Mouse (Mus musculus) activated CD4-positive, CD25-positive, alpha-beta regulatory T cell (primary cell): ENCODE measurements around the gene Crx. TPM values are rescaled to one million over a fixed set of nuclear protein-coding genes. Genes with fewer than 3 reads are reported as not detected.

Experiments used
- polyA plus RNA-seq, 2 experiments: library from polyadenylated mRNA; unstranded; fragments of 100-300 nt; shearing (Covaris generic); gene quantifications; one replicate each; pipeline ENCODE4 v1.2.1; 2017

Gene Crx
- not detected for polyA plus RNA-seq

DNA sequence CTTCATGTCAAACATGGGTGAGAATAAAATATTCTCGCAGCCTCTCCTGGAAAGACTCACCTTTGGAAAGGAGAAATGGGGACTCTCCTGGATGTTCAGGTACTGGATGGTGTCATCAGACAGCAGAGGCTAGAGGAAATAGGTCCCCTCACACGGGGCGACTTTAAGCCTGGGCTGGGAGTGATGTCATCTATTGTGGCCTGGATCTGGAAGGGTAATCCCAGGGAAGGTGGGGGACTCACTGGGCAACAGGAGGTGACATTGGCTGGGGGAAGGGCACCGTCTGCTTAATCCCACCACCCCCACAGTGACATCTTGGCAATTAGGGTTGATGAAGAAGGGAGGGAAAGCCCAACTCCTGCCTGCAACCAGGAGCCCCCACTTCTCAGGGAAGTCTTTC is at the start of gene Crx:
TSS of gene Crx (minus strand) at position 213 of the 400 bp plus-strand sequence.

DNA sequence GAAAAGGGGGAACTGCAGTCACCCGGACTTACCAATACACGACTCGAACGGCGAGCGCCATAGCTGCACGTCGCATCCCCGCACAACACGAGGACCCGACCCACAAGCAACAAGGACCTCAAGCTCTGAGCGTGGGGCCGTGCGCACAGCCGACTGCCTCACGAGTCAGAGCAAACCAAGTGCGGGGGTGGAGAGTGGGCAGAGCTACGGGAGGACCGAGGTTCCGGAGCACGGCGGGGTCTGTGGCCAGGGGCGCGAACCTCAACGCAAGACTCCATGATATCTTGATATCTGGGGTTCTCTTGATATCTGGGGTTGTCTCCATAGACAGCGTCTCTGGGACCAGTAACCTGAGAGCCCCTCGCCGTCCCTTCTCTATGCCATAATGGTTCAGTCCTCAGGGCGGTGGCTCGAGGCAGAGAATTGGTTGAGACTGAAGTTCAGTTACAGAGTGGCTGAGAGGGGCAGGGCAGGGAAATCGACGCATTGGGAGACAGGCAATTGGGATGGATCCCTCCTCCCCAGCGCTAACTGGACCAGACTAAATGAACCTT is 42.5 kb upstream of the Crx start, which contains the start of gene Selenow:
TSS of gene Selenow (minus strand) at position 183 of the 554 bp plus-strand sequence.

GRCm38 (mm10) chr7:15882317-15882716 is 2.5 kb upstream of the Crx start, which contains the start of gene Crxos:
Gene Crxos, plus strand, starts transcription at chr7:15882617.

DNA sequence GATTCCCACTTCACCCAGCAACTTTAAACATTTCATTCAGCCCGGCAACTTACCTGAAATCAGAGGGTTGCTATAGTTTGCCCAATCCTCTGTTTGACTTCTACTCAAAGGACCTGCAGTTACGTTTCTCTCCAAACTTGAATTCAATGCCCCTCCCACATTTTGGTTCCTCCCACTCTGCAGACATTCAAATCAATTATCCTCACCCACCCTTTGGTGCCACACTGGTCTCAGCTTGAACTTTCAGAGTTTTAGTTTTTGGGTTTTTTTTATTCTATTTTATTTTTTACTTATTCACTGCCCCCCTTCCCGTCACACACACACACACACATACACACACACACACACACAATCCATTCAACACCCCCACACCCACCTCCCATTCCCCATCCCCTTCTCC is 40.2 kb downstream of the Crx start, which contains the start of gene Obox6:
TSS of gene Obox6 (minus strand) at position 101 of the 400 bp plus-strand sequence.

Other genes starting within 250 kb of the Crx start
- under 1 TPM in 1 of 2 experiments, not detected in 1; 0.11 TPM for gene Obox3, start 240.1 kb downstream of the Crx start, polyA plus RNA-seq
- gene Obox5, start 129.8 kb downstream of the Crx start, polyA plus RNA-seq: not detected
- gene Obox6, start 40.3 kb downstream of the Crx start, polyA plus RNA-seq: not detected
- gene Crxos, start 2.6 kb upstream of the Crx start, polyA plus RNA-seq: under 1 TPM in 1 of 2 experiments, not detected in 1; 0.44 TPM
- gene Selenow, start 42.4 kb upstream of the Crx start, polyA plus RNA-seq: 100 to 1,000 TPM; 605 to 626 TPM
- gene Nop53, start 66.1 kb upstream of the Crx start, polyA plus RNA-seq: 100 to 1,000 TPM; 413 to 538 TPM
- under 1 TPM; 0.10 to 0.50 TPM for gene Ehd2, start 87.6 kb upstream of the Crx start, polyA plus RNA-seq
- 1 to 10 TPM; 5.9 to 7.1 TPM for gene Bicra, start 168.0 kb upstream of the Crx start, polyA plus RNA-seq
- under 1 TPM in 1 of 2 experiments, not detected in 1; 0.10 TPM for gene Zfp541, start 181.8 kb upstream of the Crx start, polyA plus RNA-seq
- 100 to 1,000 TPM; 196 to 221 TPM for gene Napa, start 218.5 kb upstream of the Crx start, polyA plus RNA-seq
- 10 to 100 TPM; 23.9 to 29.7 TPM for gene Kptn, start 239.9 kb upstream of the Crx start, polyA plus RNA-seq
- gene Slc8a2, start 249.9 kb upstream of the Crx start, polyA plus RNA-seq: not detected